Mouse (Mus musculus) B cell, adult (primary cell): ENCODE data around the gene Ms4a14. TPM values are rescaled to one million over a fixed set of nuclear protein-coding genes. Genes with fewer than 3 reads are reported as not detected.

Source experiments
- total RNA-seq: library from RNA; stranded (reverse); gene quantifications from 4 replicates; pipeline ENCODE4 v1.2.4, GENCODE M21; 2023; ENCODE audit not compliant: inconsistent age

Ms4a14 gene
- 0.45 to 0.80 TPM (median 0.62 TPM) in 4 replicates for total RNA-seq

DNA sequence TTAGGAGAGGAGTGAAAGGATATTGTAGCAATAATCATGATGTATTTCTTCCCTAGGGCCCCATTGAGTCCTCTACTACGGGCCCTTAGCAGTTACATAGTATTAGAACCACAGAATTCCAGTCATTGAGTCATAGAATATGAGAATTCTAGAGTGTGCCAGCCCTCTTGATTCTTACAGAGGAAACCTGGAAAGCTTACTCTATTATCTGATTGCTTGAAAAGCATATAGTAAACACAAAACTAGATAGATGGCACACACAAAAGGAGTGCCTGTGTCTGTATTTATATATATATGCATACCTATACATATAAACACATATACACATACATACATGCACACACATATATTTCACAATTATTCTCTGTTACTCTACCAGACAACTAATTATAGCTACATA, at the start of gene Ms4a14:
Ms4a14 (minus strand) TSS at position 101 of the 400 bp plus-strand sequence.

DNA sequence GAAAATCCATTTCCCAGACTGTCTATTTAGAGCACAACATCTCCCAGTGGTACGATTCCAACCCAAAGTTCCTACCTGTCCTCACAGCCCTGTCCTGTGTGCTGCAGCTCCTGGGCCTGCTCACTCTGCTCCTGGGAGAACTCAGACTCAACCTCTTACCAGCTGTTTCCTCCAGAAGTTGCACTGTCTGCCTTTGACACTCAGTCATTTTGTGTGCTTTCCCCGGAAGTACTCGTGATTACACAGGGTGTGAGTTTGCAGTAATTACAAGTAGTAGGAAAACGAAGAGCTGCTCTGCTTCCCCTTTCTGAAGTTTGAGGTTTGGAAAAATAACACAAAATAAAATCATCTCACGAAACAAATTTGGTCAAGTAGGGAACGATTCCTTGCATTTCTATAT, 21.7 kb upstream of the Ms4a14 start, which contains the start of gene Ms4a7:
Ms4a7 (minus strand) TSS at position 215 of the 400 bp plus-strand sequence.

DNA sequence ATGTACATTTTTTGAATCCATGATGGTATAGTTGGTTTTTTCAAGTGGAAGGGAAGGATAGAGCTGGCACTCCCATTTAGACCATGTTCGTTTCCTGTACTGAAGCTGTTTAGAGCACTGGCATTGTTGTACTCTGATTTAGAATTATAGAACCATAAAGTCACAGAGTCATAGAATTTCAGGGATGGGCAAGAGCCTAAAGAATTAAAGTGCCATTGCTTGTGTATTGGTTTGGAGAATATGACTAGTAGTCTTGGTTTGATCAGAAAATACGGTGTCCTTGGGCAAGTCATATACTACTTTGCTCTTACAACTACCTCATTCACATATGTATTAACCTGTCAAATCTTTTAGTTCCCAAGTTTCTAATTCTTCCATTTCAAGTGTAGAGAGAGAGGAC, 30.5 kb downstream of the Ms4a14 start, which contains the start of gene Ms4a5:
Ms4a5 (minus strand) TSS at position 101 of the 400 bp plus-strand sequence.

DNA sequence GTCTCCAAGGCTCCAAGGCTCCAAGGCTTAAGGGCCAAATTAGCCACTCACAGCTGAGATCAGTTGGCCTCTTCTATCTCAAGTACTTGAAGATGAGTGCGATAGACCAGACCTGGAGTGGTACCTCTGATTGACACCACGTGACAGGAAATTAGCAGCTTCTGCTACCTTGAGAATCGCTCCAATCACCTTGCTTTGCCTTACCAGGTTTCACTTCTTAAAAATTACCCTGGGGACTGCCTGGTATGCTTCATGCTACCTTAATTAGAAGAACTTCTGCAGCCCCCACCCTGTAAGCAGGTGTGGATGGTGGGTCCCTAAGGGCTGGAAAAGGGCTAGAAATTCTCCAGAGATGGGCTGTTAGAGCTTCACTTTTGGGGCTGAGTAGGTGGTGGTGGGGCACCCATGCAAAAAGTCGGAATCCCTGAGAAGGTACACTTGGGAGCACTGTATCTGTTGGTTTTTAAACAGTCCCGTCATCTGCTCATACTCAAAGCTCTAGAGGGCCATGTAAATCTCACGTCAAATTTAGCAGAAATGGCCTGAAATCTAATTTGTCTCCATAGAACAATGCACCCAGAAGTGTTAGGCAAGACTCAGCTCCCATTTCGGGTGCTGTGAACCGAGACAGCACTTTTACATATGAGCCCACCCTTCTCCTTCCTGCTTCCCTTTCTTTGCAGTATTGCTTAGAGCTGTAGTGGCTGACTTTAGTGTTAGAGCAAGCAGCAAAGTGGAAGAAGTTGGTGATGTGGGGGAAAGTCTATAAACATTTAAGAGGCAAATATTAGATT, 48.0 kb downstream of the Ms4a14 start, which contains the start of gene Ms4a1:
Ms4a1 (minus strand) TSS at position 190 of the 794 bp plus-strand sequence.

Other genes starting within 250 kb of the Ms4a14 start
- 0.66 to 0.70 TPM (median 0.66 TPM) in 3 of 4 replicates, not detected in the other for gene Ms4a8a, start 233.4 kb downstream of the Ms4a14 start, total RNA-seq
- gene 1700017D01Rik, start 183.6 kb downstream of the Ms4a14 start, total RNA-seq, result not detected in 4 replicates
- not detected in 4 replicates for gene 1700025F22Rik, start 149.1 kb downstream of the Ms4a14 start, total RNA-seq
- not detected in 4 replicates for gene Ms4a13, start 117.7 kb downstream of the Ms4a14 start, total RNA-seq
- 0.29 to 1.0 TPM (median 0.43 TPM) in 4 replicates for gene Ms4a12, start 82.0 kb downstream of the Ms4a14 start, total RNA-seq
- 698 to 773 TPM (median 771 TPM) in 4 replicates for gene Ms4a1, start 48.2 kb downstream of the Ms4a14 start, total RNA-seq
- gene Ms4a5, start 30.6 kb downstream of the Ms4a14 start, total RNA-seq, result not detected in 4 replicates
- gene Ms4a7, start 21.7 kb upstream of the Ms4a14 start, total RNA-seq, result 1.4 to 3.6 TPM (median 1.9 TPM) in 4 replicates
- 1.7 to 3.0 TPM (median 2.1 TPM) in 4 replicates for gene Ms4a4a, start 61.1 kb upstream of the Ms4a14 start, total RNA-seq
- 171 to 202 TPM (median 193 TPM) in 4 replicates for gene Ms4a4c, start 90.3 kb upstream of the Ms4a14 start, total RNA-seq
- 19.0 to 28.4 TPM (median 21.9 TPM) in 4 replicates for gene Ms4a4b, start 129.1 kb upstream of the Ms4a14 start, total RNA-seq
- 17.6 to 21.8 TPM (median 20.2 TPM) in 4 replicates for gene Ms4a6c, start 154.9 kb upstream of the Ms4a14 start, total RNA-seq
- 189 to 234 TPM (median 225 TPM) in 4 replicates for gene Gm8369, start 171.5 kb upstream of the Ms4a14 start, total RNA-seq
- gene Ms4a6b, start 202.1 kb upstream of the Ms4a14 start, total RNA-seq, result 75.6 to 97.7 TPM (median 82.5 TPM) in 4 replicates
- gene Ms4a4d, start 222.3 kb upstream of the Ms4a14 start, total RNA-seq, result 0.32 to 0.48 TPM (median 0.45 TPM) in 3 of 4 replicates, not detected in the other